Mouse (Mus musculus) naive thymus-derived CD4-positive, alpha-beta T cell, adult 2 months (primary cell): ENCODE measurements around the gene Grk2.

Experiments used
- DNase-seq: peaks from one replicate; pipeline ENCODE4 v3.0.0-alpha.2; 2011; ENCODE audit warnings: low read depth

Gene Grk2

GRCm38 (mm10) chr19:4306190-4306577 is at the start of gene Grk2:
Gene Grk2, minus strand, starts transcription at chr19:4306222.
- DNase-seq = peak; percentile 85

- no peak for DNase-seq
Observed at GRCm38 (mm10) chr19:4349455-4349854, 43.4 kb upstream of the Grk2 start.

- no peak for DNase-seq
Observed at GRCm38 (mm10) chr19:4346479-4346878, 40.5 kb upstream of the Grk2 start.

GRCm38 (mm10) chr19:4338162-4338561 is 32.1 kb upstream of the Grk2 start:
- peak; percentile 90 for DNase-seq

GRCm38 (mm10) chr19:4333791-4334190 is 27.8 kb upstream of the Grk2 start:
- peak; percentile 90 for DNase-seq

GRCm38 (mm10) chr19:4333100-4333775 is 27.2 kb upstream of the Grk2 start:
- no peak for DNase-seq

GRCm38 (mm10) chr19:4332653-4333052 is 26.6 kb upstream of the Grk2 start:
- peak; percentile 77 for DNase-seq

- no peak for DNase-seq
Observed at GRCm38 (mm10) chr19:4331273-4331672, 25.3 kb upstream of the Grk2 start.

- DNase-seq = no peak
Observed at GRCm38 (mm10) chr19:4330603-4331002, 24.6 kb upstream of the Grk2 start.

GRCm38 (mm10) chr19:4328737-4329304 is 22.8 kb upstream of the Grk2 start:
- no peak for DNase-seq

GRCm38 (mm10) chr19:4326881-4327280 is 20.9 kb upstream of the Grk2 start:
- no peak for DNase-seq

- DNase-seq = no peak
Observed at GRCm38 (mm10) chr19:4326106-4326505, 20.1 kb upstream of the Grk2 start.

- no peak for DNase-seq
Observed at GRCm38 (mm10) chr19:4322134-4322533, 16.1 kb upstream of the Grk2 start.

GRCm38 (mm10) chr19:4321622-4322021 is 15.6 kb upstream of the Grk2 start:
- no peak for DNase-seq

GRCm38 (mm10) chr19:4319272-4319671 is 13.2 kb upstream of the Grk2 start:
- no peak for DNase-seq

- DNase-seq = no peak
Observed at GRCm38 (mm10) chr19:4317181-4317580, 11.2 kb upstream of the Grk2 start.

- no peak for DNase-seq
Observed at GRCm38 (mm10) chr19:4315223-4315944, 9.4 kb upstream of the Grk2 start.

GRCm38 (mm10) chr19:4309776-4310185 is 3.8 kb upstream of the Grk2 start:
- DNase-seq = peak; percentile 90

- no peak for DNase-seq
Observed at GRCm38 (mm10) chr19:4309302-4309701, 3.3 kb upstream of the Grk2 start.

GRCm38 (mm10) chr19:4305491-4306189 is 382 bp downstream of the Grk2 start:
- DNase-seq = peak; percentile 66

- peak; percentile 66 for DNase-seq
Observed at GRCm38 (mm10) chr19:4304871-4305321, 1.1 kb downstream of the Grk2 start.

GRCm38 (mm10) chr19:4304251-4304821 is 1.7 kb downstream of the Grk2 start:
- DNase-seq = peak; percentile 56
